ENCODE assay signal across 10 mouse cellular contexts in the genomic region with DNA sequence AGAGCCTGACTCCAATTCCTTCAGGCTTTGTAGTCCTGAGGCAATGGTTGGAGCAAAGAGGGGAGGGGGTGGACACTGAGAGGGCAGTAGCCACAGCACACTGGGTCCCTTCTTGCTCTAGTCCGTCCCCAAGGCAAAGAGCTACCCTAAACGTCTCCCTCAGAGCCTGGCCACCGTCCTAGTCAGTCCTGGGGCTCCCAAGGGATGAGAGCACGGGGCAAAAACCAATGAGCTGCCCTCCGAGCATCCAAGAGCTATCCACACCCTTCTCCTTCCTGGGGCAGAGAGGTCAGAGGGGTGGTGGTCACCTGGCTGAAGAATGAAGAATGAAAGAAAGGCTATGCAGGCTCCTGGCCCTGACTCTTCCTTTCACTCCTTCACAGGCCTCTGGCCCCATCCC.
A peak's percentile ranks its signal among the peaks of the same experiment; 100 is the strongest.
DNase-seq lines count a peak whose midpoint lies in the region; ATAC-seq and TF ChIP-seq lines count a peak whose summit lies in the region.
"Had no signal": no experiment of that assay in that cellular context is flagged by ENCODE, and none has a peak within 500 bp of the region (broad histone marks: within the 10 kb centered on the region; RNA-seq: fewer than 3 reads in every experiment).

No protein-coding gene starts in this region.

- no peaks in the 10 kb centered on the region for H3K9me3 ChIP-seq in heart, embryonic 13.5 days
- H3K9me3 ChIP-seq in forebrain, postnatal 0 days (ENCODE audit: low read length), result no peaks in the 10 kb centered on the region
- no peaks in the 10 kb centered on the region for H3K9me3 ChIP-seq in midbrain, embryonic 13.5 days

- intact Hi-C loops in heart, postnatal 36 days (cut with DNase I), result loop anchor here (10.0 kb wide), 1 partner anchor 501 kb away; no protein-coding TSS in a partner anchor

- no peak for DNase-seq in heart, postnatal 36 days
- DNase-seq in cerebellum, adult 9-11 months, result peak; percentile 62
- DNase-seq in forebrain, postnatal 0 days, result no peak
- no peak for DNase-seq in spleen, postnatal 36 days (ENCODE audit: low spot score in 2 of 2)
- no peak for DNase-seq in urinary bladder, postnatal 36 days (ENCODE audit: low spot score in 2 of 2)
- DNase-seq in spleen, postnatal 10 days (ENCODE audit: low spot score in 2 of 2), result no peak
- DNase-seq: heart, adult 11 months; right cerebral cortex, postnatal 25 days had no signal

- peaks cover 85% of the 10 kb centered on the region for H3K27me3 ChIP-seq in heart, embryonic 13.5 days (replicated peaks)
- no peaks in the 10 kb centered on the region for H3K27me3 ChIP-seq in forebrain, postnatal 0 days (ENCODE audit: insufficient read depth, low read length)
- H3K27me3 ChIP-seq in midbrain, embryonic 13.5 days, result peaks cover 36% of the 10 kb centered on the region

- peaks cover 18% of the 10 kb centered on the region for H3K4me1 ChIP-seq in heart, embryonic 13.5 days
- peaks cover 23% of the 10 kb centered on the region; the same call in 1 of the 2 replicates for H3K4me1 ChIP-seq in forebrain, postnatal 0 days (ENCODE audit: insufficient read depth)
- H3K4me1 ChIP-seq in midbrain, embryonic 13.5 days (replicated peaks), result peaks cover 47% of the 10 kb centered on the region

- 16% methylated on average over 5 of the region's 5 CpGs for WGBS in heart, embryonic 13.5 days
- whole genome bisulfite sequencing in forebrain, postnatal 0 days, result 21% methylated on average over 5 of the region's 5 CpGs
- 23% methylated on average over 5 of the region's 5 CpGs for WGBS in midbrain, embryonic 13.5 days

- TF ChIP-seq CTCF in forebrain, postnatal 0 days (IDR thresholded peaks at IDR 0.05; ENCODE audit: low read depth), result no peak

- no peak overlapping the region for H3K27ac ChIP-seq in heart, embryonic 13.5 days (replicated peaks)
- H3K27ac ChIP-seq in forebrain, postnatal 0 days (ENCODE audit: low read depth, low read length), result peak overlapping the region; percentile 93
- H3K27ac ChIP-seq in midbrain, embryonic 13.5 days, result no peak overlapping the region

- H3K9ac ChIP-seq in heart, embryonic 13.5 days, result no peak overlapping the region
- H3K9ac ChIP-seq in forebrain, postnatal 0 days, result peak overlapping the region; percentile 84
- peak overlapping the region; percentile 81 for H3K9ac ChIP-seq in midbrain, embryonic 13.5 days (replicated peaks)

- no peak for ATAC-seq in heart, embryonic 13.5 days (ENCODE audit: extremely low read depth, insufficient number of reproducible peaks, low FRiP score, low TSS enrichment)
- ATAC-seq in forebrain, postnatal 0 days, result no peak
- no peak for ATAC-seq in midbrain, embryonic 13.5 days

- peak overlapping the region; percentile 62 for H3K4me3 ChIP-seq in heart, embryonic 13.5 days
- H3K4me3 ChIP-seq in forebrain, postnatal 0 days (ENCODE audit: low read depth, low read length), result peak overlapping the region; percentile 79
- peak overlapping the region; percentile 74 for H3K4me3 ChIP-seq in midbrain, embryonic 13.5 days (replicated peaks)

- no peaks in the 10 kb centered on the region for H3K36me3 ChIP-seq in heart, embryonic 13.5 days
- H3K36me3 ChIP-seq in forebrain, postnatal 0 days (ENCODE audit: insufficient read depth), result no peaks in the 10 kb centered on the region
- H3K36me3 ChIP-seq in midbrain, embryonic 13.5 days, result no peaks in the 10 kb centered on the region

- peak overlapping the region; percentile 95 for H3K4me2 ChIP-seq in heart, embryonic 13.5 days
- peak overlapping the region; percentile 81 for H3K4me2 ChIP-seq in forebrain, postnatal 0 days (ENCODE audit: low read depth)
- H3K4me2 ChIP-seq in midbrain, embryonic 13.5 days (replicated peaks), result peak overlapping the region; percentile 88
